Mouse (Mus musculus) left cerebral cortex, postnatal 25 days (tissue): Measurements from ENCODE around the gene Stac3. TPM values are rescaled to one million over a fixed set of nuclear protein-coding genes. Genes with fewer than 3 reads are reported as not detected.

Experiments
- DNase-seq, 2 experiments: peaks; one replicate each; pipeline ENCODE4 v3.0.0; 2022; ENCODE audit warnings: low spot score in 2 of 2, mixed read lengths in 1 of 2
- intact Hi-C: fragments of 180-260 bp; cut with DNase I; formaldehyde crosslinking; loops from one replicate; pipeline ENCODE4 v1.15.1; 2025
- total RNA-seq, 2 experiments: library from RNA; stranded (reverse); gene quantifications; 2 replicates each; pipeline ENCODE4 v1.2.3; 2021

Gene Stac3
- total RNA-seq, 2 experiments from 2014 or later, result 4.3 to 5.6 TPM

DNA sequence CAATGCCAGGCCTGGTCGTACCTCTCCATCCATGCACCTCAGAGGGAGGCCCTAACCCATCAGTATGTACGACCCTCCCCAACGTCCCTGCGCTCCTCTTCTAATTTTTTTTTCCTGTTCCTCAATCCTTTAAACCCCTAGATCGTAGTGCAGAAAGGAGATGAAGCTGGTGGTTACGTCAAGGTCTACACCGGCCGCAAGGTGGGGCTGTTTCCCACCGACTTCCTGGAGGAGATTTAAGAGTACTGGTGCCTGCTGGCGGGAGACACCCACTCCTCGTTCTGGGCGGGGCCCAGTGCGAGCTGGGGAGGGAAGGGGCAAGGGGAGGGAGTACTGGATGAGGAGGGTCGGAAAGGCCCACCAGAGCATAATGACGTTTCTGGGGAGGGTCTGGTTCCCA, 6.8 kb downstream of the Stac3 start:
- intact Hi-C loops, result no loop called here
- DNase-seq, result peak; percentile 73 to 75

GRCm38 (mm10) chr10:127509051-127509836, 7.8 kb downstream of the Stac3 start:
- peak; percentile 81 to 84 for DNase-seq
- intact Hi-C loops, result loop anchor here (1.0 kb wide), 1 partner anchor 29 kb away; no protein-coding TSS in a partner anchor

GRCm38 (mm10) chr10:127509837-127510701, 8.6 kb downstream of the Stac3 start:
- DNase-seq, result no peak
- intact Hi-C loops, result loop anchor here (1.0 kb wide), 1 partner anchor 28 kb away; no protein-coding TSS in a partner anchor

GRCm38 (mm10) chr10:127510895-127511617, 9.6 kb downstream of the Stac3 start:
- DNase-seq, result no peak
- intact Hi-C loops, result no loop called here

GRCm38 (mm10) chr10:127511634-127512306, 10.3 kb downstream of the Stac3 start:
- peak; percentile 94 for DNase-seq
- intact Hi-C loops, result no loop called here

DNA sequence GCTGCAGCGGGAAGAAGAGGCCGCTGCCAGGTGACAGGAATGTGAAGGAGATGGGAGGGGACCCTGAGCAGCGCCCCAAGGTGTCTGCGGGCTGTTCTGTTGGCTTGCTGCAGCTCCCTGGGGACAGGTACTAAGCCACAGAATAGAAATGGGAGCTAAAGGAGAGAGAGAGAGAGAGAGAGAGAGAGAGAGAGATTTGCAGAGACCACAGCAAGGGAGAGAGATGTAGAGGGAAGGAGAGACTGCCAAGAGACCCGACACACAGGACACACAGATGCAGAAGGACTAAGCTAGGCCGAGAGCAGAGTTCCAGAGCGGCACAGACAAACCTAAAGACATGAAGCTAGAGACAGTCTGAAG, 10.8 kb downstream of the Stac3 start:
- intact Hi-C loops, result no loop called here
- DNase-seq, result no peak

GRCm38 (mm10) chr10:127512813-127513212, 11.3 kb downstream of the Stac3 start:
- intact Hi-C loops, result loop anchor here (1.0 kb wide), 1 partner anchor 23 kb away; no protein-coding TSS in a partner anchor
- peak; percentile 95 to 97 for DNase-seq

DNA sequence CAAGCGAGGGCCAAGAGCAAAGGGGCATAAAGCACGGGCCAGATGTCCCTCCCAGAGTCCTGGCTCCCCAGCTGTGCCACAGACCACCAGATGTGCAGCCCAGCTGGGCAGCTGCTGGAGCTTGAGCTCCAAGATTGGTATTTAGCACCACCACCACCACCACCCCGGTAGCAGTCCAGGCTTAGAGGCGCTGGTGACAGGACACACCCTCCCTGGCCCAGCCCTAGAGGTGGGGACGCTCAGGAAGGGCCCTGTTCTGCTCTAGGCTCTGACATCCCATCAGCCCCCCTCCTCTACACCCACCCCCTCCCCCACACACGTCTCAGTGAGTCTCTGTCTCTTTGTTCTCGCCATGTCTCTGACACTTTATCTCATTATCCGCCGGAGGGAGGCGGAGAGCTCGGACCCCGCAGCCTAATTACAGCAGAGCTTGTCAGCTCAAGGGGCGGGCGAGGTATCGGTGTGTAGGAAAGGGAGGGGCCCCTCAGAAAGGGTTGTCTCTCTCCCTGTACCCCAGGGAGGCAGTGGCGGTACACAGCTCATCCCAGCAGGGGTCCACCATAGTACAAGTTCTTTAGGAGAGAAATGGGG, 12.1 kb downstream of the Stac3 start:
- DNase-seq, result no peak
- intact Hi-C loops, result loop anchor here (1.0 kb wide), 1 partner anchor 23 kb away; no protein-coding TSS in a partner anchor

DNA sequence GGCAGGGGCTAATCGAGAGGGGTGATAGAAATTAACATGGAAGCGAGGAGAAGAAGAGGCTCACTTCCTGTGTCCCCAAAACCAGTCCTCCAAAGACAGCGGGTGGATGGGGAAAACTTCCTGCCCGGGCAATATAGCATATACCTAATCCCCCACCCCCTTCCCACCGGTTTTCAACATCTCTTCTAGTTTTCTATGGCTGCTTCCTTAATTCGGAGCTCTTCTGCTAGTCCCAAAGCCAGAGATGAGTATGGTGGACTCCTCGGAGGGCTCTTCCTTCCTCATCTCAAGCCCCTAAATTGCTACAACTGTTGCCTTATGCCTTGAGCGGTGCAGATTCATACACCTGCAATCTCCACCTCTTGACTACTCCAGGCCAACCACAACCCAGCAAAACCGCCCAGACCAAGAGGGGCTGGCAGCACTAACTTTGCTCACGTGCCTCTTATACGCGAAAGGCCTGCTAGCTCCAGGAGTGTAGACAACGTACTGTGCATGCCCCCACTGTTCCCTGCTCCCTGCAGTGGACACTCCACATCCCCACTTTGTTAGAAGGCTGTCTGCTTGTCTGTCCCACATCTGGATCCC, 12.7 kb downstream of the Stac3 start:
- no peak for DNase-seq
- intact Hi-C loops, result no loop called here

GRCm38 (mm10) chr10:127514764-127515163, 13.3 kb downstream of the Stac3 start, which contains the start of gene Ndufa4l2:
TSS of gene Ndufa4l2 (plus strand) at chr10:127514967.
- DNase-seq, result no peak
- intact Hi-C loops, result no loop called here

DNA sequence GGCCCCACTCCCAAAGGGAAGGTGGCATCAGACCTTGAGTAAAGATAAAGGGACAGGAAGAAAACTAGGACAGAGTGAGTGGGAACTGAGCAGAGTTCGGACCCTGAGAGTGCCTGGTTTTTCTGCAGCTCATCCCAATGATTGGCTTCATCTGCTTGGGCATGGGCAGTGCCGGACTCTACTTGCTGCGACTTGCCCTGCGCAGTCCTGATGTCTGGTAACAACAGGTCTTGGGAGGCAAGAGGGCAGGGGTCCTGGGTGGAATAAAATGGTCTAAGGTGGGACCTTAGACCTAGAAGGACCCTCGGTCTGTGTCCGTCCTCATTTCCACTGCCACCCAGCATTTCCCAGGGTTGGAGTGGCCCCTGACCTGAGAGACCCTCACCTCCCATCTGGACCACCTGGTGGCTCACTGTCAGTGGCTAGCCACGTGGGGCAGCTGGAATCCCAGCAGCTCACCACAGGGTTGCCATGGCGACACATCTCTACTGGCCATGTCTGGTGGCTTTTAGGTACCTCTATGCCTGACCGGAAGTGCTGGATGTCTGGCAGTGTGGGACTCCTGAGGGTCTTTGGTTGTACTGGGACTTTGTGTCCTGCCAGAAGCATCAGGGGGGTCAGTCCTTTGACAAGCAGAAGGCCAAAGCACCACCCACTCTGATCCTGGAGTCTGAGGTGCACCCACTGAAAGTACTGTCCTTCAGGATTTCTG, 13.9 kb downstream of the Stac3 start:
- no peak for DNase-seq
- intact Hi-C loops, result no loop called here

DNA sequence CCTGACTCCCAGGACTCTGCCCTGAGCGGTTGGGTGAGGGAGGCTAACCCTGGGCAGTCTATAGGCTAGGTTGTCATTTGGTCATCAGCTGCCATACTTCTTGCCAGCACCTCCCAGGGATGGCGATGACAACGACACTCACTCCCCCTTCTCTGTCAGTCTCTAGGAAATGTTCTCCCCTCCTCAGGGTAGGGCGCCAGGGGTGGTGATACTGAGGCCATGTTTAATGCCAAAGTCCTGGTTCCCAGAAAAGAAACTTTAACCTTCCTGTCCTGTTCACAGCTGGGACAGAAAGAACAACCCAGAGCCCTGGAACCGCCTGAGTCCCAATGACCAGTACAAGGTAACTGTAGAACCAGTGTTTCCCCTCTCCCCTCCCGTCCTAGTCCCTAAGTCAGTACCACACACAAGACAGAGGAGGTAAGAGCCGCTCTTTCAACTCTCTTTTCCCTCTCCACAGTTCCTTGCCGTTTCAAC, 14.5 kb downstream of the Stac3 start:
- intact Hi-C loops, result no loop called here
- DNase-seq, result no peak

DNA sequence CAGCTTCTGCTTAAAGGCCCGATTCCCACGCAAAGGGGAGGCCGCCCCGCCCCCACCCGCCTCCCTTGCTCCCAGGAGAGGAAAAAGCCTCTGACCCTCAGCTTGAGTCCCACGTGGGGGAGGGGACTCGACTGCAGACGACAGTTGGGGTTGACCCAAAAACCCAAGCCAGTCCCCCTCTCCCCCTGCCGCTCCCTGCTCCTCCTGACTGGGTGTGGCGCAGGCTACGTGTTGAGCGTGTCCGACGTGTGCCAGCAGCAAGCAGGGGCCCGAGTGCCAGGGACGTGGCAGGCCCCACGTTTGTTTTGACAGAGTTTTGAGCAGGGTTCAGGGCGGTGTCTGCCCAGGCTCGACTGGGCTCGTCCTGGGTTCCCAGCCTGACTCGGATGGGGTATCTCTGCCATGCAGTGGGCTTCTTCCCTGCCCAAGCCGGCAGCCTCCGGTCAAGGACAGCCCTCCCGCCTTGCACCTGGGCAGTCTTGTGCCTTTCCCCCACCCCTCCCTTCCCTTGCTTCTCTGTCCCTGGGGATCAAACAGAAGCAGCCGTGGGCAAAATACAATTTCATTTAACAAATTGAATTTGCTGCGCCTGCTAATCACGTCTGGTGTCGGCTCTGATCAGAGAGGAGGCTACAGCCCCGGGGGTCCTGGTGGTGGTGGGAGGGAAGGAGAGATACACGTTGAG, 15.2 kb downstream of the Stac3 start:
- intact Hi-C loops, result no loop called here
- no peak for DNase-seq

DNA sequence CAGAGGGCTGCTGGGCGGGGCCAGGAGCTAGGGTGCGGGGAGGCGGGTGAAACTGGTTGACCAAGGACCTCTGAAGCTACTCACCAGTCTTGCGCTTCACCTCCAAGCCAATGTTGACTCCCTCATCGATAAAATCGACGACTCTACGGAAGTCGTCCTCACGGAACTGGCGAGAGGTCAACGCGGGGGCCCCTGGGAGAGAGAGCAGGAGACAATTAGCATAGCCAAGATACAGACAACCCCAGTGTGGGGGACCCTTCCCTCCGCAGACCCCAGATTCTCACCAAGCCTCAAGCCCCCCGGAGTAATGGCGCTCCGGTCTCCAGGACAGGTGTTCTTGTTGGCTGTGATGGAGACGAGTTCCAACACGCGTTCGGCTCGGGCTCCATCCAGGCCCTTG, 16.5 kb downstream of the Stac3 start:
- intact Hi-C loops, result no loop called here
- DNase-seq, result no peak

DNA sequence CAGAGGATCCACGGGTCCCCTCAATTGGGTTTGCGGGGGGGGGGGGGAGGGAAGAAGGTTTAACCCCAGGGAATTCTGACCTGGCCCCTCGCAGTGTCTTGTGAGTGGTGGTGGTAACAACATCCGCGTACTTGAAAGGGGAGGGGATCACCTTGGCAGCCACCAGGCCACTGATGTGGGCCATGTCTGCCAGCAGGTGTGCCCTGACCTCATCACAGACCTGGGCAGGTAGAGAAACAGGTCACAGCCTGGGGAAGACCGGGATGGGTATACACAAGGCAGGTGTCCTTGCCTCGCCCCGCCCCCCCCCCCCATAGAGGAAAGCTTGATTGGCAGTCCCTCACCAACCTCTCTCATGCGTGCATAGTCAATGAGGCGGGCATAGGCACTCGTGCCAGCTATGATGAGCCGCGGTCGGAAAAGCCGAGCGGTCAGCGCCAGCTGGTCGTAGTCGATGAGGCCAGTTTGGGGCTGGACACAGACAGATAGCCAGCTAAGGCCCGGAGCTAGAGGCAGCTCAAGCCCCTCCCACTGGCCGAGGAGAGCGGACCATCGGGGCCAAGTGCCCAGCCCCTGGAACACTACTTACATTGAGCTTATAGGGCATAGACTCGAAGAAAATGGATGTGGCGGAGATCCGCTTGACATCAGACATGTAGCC, 17.7 kb downstream of the Stac3 start:
- intact Hi-C loops, result no loop called here
- no peak for DNase-seq

DNA sequence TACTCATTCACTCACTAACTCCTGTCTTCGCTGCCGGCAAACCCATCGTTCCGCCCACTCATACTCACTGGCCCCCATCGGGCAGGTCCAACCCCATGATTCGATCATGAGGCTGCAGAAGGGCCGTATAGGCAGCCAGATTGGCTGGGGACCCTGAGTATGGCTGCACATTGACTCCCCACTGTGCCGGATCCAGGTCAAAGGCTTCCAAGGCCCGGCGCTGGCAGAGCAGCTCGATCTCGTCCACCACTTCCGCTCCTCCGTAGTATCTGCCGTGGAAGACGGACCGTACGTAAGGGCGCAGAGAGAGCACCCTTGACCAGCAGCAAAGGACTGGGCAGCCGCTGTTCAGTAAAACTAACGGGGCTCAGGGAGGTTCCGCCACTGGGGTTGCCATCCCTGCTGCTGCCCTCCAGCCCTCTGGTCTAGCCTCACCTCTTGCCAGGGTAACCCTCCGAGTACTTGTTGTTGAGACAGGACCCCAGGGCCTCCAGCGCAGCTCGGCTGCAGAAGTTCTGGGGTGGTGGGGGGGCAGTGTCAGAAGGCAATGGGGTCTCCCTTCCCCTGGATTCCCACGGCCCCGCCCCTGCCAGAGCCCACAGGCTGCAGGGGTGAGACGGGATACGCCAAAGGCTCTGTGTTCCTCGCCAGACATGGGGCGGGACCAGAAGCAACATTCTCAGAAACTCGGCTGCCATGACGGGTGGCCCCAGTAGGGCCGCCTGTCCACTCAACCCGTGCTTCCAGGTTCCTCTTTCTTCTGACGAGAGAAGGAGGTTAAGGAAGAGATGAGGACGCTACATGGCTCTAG, 18.6 kb downstream of the Stac3 start:
- no peak for DNase-seq
- intact Hi-C loops, result no loop called here
